Mouse (Mus musculus): ENCODE measurements around the gene Kbtbd4. TPM values are rescaled to one million over a fixed set of nuclear protein-coding genes. Genes with fewer than 3 reads are reported as not detected.
"Not testable (repeated sequence)": the region's sequence is repeated elsewhere in the genome, so short reads cannot be mapped to it uniquely, and the experiment has no call there.

The Kbtbd4 gene
- total RNA-seq, 1 experiment from 2014 or later = 35.8 TPM

- ATAC-seq (replicated peaks; ENCODE audit: low read depth, poor library complexity, severe bottlenecking) = not testable (repeated sequence)
Measured at GRCm38 (mm10) chr2:90894299-90894677, 10.3 kb upstream of the Kbtbd4 start.

GRCm38 (mm10) chr2:90903398-90903797 is 1.1 kb upstream of the Kbtbd4 start:
- peak; percentile 57 for ATAC-seq (replicated peaks; ENCODE audit: low read depth, poor library complexity, severe bottlenecking)

- ATAC-seq (replicated peaks; ENCODE audit: low read depth, poor library complexity, severe bottlenecking) = peak; percentile 16; the same call in 1 of the 2 replicates
Measured at GRCm38 (mm10) chr2:90904856-90905224, 300 bp downstream of the Kbtbd4 start.

GRCm38 (mm10) chr2:90906721-90907120 is 2.2 kb downstream of the Kbtbd4 start:
- ATAC-seq (replicated peaks; ENCODE audit: low read depth, poor library complexity, severe bottlenecking) = no peak

GRCm38 (mm10) chr2:90910861-90911260 is 6.3 kb downstream of the Kbtbd4 start:
- no peak for ATAC-seq (replicated peaks; ENCODE audit: low read depth, poor library complexity, severe bottlenecking)

GRCm38 (mm10) chr2:90911668-90912067 is 7.1 kb downstream of the Kbtbd4 start:
- ATAC-seq (replicated peaks; ENCODE audit: low read depth, poor library complexity, severe bottlenecking) = no peak

- ATAC-seq (replicated peaks; ENCODE audit: low read depth, poor library complexity, severe bottlenecking) = no peak
Measured at GRCm38 (mm10) chr2:90913671-90914070, 9.1 kb downstream of the Kbtbd4 start.

- ATAC-seq (replicated peaks; ENCODE audit: low read depth, poor library complexity, severe bottlenecking) = no peak
Measured at GRCm38 (mm10) chr2:90915516-90915915, 11.0 kb downstream of the Kbtbd4 start.

GRCm38 (mm10) chr2:90916560-90917232 is 12.2 kb downstream of the Kbtbd4 start:
- ATAC-seq (replicated peaks; ENCODE audit: low read depth, poor library complexity, severe bottlenecking) = no peak

GRCm38 (mm10) chr2:90917233-90917998 is 12.9 kb downstream of the Kbtbd4 start:
- peak; percentile 63 for ATAC-seq (replicated peaks; ENCODE audit: low read depth, poor library complexity, severe bottlenecking)

- ATAC-seq (replicated peaks; ENCODE audit: low read depth, poor library complexity, severe bottlenecking) = peak; percentile 59
Measured at GRCm38 (mm10) chr2:90917999-90918698, 13.6 kb downstream of the Kbtbd4 start.

- ATAC-seq (replicated peaks; ENCODE audit: low read depth, poor library complexity, severe bottlenecking) = no peak
Measured at GRCm38 (mm10) chr2:90921178-90921577, 16.6 kb downstream of the Kbtbd4 start.

- ATAC-seq (replicated peaks; ENCODE audit: low read depth, poor library complexity, severe bottlenecking) = no peak
Measured at GRCm38 (mm10) chr2:90922636-90923035, 18.1 kb downstream of the Kbtbd4 start.

- ATAC-seq (replicated peaks; ENCODE audit: low read depth, poor library complexity, severe bottlenecking) = no peak
Measured at GRCm38 (mm10) chr2:90928566-90928965, 24.0 kb downstream of the Kbtbd4 start.

- no peak for ATAC-seq (replicated peaks; ENCODE audit: low read depth, poor library complexity, severe bottlenecking)
Measured at GRCm38 (mm10) chr2:90931829-90932228, 27.3 kb downstream of the Kbtbd4 start.

GRCm38 (mm10) chr2:90932273-90932672 is 27.7 kb downstream of the Kbtbd4 start:
- ATAC-seq (replicated peaks; ENCODE audit: low read depth, poor library complexity, severe bottlenecking) = no peak

- ATAC-seq (replicated peaks; ENCODE audit: low read depth, poor library complexity, severe bottlenecking) = no peak
Measured at GRCm38 (mm10) chr2:90938362-90938761, 33.8 kb downstream of the Kbtbd4 start.

GRCm38 (mm10) chr2:90939750-90940149 is 35.2 kb downstream of the Kbtbd4 start:
- ATAC-seq (replicated peaks; ENCODE audit: low read depth, poor library complexity, severe bottlenecking) = peak; percentile 36

GRCm38 (mm10) chr2:90940233-90941229 is 36.0 kb downstream of the Kbtbd4 start, which contains the start of gene Celf1:
Gene Celf1 (plus strand): TSS chr2:90940382.
- ATAC-seq (replicated peaks; ENCODE audit: low read depth, poor library complexity, severe bottlenecking) = peak; percentile 68

GRCm38 (mm10) chr2:90941744-90942143 is 37.2 kb downstream of the Kbtbd4 start:
- no peak for ATAC-seq (replicated peaks; ENCODE audit: low read depth, poor library complexity, severe bottlenecking)

All from common myeloid progenitor, adult 5-6 weeks (primary cell).